Mouse (Mus musculus) forebrain, postnatal 0 days (tissue): Measurements from ENCODE around the gene Atp2a3. TPM values are rescaled to one million over a fixed set of nuclear protein-coding genes. Genes with fewer than 3 reads are reported as not detected.
A peak's percentile ranks its signal among the peaks of the same experiment; 100 is the strongest.

Experiments
- ATAC-seq: fragments of 200-750 bp; cut with Nextera tagmentation; 2 replicates; pipeline ENCODE4 v1.8.0; 2017; ENCODE audit warnings: mild to moderate bottlenecking, moderate library complexity
- DNase-seq: peaks from one replicate; pipeline ENCODE4 v3.0.0-alpha.2; 2015
- H3K27ac ChIP-seq: fragments of 300-500 bp; sonication (generic); 2 replicates; pipeline ENCODE4 v1.5.1; 2014; ENCODE audit warnings: low read depth, mild to moderate bottlenecking, antibody characterized with exemption, low read length, moderate library complexity, mixed read lengths
- H3K27me3 ChIP-seq: fragments of 300-500 bp; sonication (generic); 2 replicates; pipeline ENCODE4 v1.6.1; 2014; ENCODE audit warnings: mild to moderate bottlenecking, low read length, mixed read lengths; ENCODE audit not compliant: insufficient read depth
- H3K36me3 ChIP-seq: fragments of 300-500 bp; sonication (generic); 2 replicates; pipeline ENCODE4 v1.6.1; 2014; ENCODE audit warnings: mild to moderate bottlenecking, moderate library complexity; ENCODE audit not compliant: insufficient read depth
- H3K4me1 ChIP-seq: fragments of 300-500 bp; sonication (generic); 2 replicates; pipeline ENCODE4 v1.6.1; 2014; ENCODE audit warnings: antibody characterized with exemption; ENCODE audit not compliant: insufficient read depth
- H3K4me2 ChIP-seq: fragments of 300-500 bp; sonication (generic); 2 replicates; pipeline ENCODE4 v1.6.1; 2014; ENCODE audit warnings: low read depth, mild to moderate bottlenecking, moderate library complexity
- H3K4me3 ChIP-seq: fragments of 300-500 bp; sonication (generic); 2 replicates; pipeline ENCODE4 v1.5.1; 2014; ENCODE audit warnings: low read depth, low read length, mixed read lengths
- H3K9ac ChIP-seq: fragments of 300-500 bp; sonication (generic); 2 replicates; pipeline ENCODE4 v1.6.1; 2014; ENCODE audit warnings: mild to moderate bottlenecking
- H3K9me3 ChIP-seq: fragments of 300-500 bp; sonication (generic); 2 replicates; pipeline ENCODE4 v1.6.1; 2016; ENCODE audit warnings: low read length
- CTCF ChIP-seq: sonication (generic); IDR thresholded peaks from 2 replicates; pipeline ENCODE4 v1.5.1; 2016; ENCODE audit warnings: antibody characterized with exemption, control low read depth, low read depth
- WGBS: fragments of 180-500 bp; shearing (Covaris S2); extraction: QIAGEN DNeasy Blood & Tissue Kit; methylation state at CpG from one replicate; pipeline ENCODE4 v1.1.7; 2014; 5-methylcytosine and 5-hydroxymethylcytosine counted together
- polyA plus RNA-seq: library from polyadenylated mRNA; unstranded; fragments of >200 nt; fragmentation: Nextera tagmentation; extraction: Ambion mirVana; gene quantifications from 2 replicates; pipeline ENCODE4 v1.2.1, GENCODE M21; 2015
- total RNA-seq: library from RNA; depleted of rRNA; stranded (reverse); fragments of >200 nt; gene quantifications from 2 replicates; pipeline ENCODE4 v1.2.3, GENCODE M21; 2014

Gene Atp2a3
- total and polyA plus RNA-seq, 2 experiments from 2014 or later, result 1.6 to 2.4 TPM

DNA sequence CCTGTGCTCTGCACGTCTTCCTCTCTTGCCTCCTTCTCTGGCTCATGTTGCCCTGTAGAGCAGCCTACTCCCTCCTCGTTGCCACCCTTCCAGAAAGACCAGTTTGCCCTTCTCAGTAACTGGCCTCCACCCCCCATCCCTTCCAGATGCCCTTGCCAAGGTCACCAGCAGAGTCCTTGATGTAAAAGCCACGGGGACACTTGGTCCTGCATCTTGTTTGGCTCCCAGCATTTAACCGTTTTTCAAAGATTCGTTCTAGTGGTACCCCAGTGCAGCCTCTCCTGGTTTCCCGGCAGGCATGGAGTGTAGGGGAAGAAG lies 55.1 kb downstream of the Atp2a3 start:
- no peaks in the 10 kb centered on the region for H3K9me3 ChIP-seq
- no peaks in the 10 kb centered on the region for H3K27me3 ChIP-seq
- H3K9ac ChIP-seq, result no peak overlapping the region
- TF ChIP-seq CTCF, result no peak
- H3K36me3 ChIP-seq, result no peaks in the 10 kb centered on the region
- no peak overlapping the region for H3K4me2 ChIP-seq
- ATAC-seq (no peak), DNase-seq (no peak)
- 66% methylated on average over 6 of the region's 6 CpGs for WGBS
- H3K4me3 ChIP-seq, result no peak overlapping the region
- no peak overlapping the region for H3K27ac ChIP-seq
- H3K4me1 ChIP-seq, result peaks cover 4% of the 10 kb centered on the region; the same call in 1 of the 2 replicates

DNA sequence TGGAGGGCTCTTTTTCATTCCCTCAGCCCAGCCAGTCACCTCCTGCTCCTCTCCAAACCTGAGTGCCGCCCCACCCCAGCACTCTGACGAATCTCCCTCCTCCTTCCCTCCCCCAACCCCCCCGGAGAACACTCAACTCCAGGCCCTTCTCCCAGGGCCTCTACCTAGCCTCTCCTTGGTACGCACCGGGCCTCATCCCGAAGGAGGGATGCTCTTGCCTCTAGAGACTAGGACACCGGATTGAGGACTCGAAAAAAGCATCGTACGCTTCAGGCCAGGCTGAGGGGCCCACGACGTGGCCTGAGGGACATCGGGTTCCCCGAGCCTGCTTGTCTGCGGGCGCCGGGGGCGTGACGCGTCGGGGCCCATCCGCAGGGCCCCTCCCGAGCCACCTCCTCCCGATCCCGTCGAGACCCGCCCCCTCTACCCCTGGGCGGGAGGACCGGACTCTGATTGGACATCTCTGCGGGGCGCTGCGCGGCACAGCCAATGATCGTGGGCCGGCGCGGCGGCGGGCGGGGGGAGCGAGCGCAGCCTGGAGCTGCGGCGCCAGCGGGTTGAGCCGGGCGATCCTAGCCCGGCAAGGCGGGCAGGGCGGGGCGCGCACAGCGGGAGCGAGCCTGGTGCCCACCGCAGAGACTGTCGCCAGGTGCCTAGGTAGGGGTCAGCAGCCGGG lies 57.6 kb downstream of the Atp2a3 start, which contains the start of gene Camkk1:
Gene Camkk1, plus strand, starts transcription at position 538 of the 676 bp plus-strand sequence.
- WGBS, result 3% methylated on average over 56 of the region's 57 CpGs
- Histone ChIP-seq H3K9ac (peak within 1 kb of the TSS; percentile 73), H3K4me3 (peak within 1 kb of the TSS; percentile 60), H3K9me3 (no peaks in the 10 kb centered on the region), H3K27me3 (no peaks in the 10 kb centered on the region), H3K36me3 (no peaks in the 10 kb centered on the region), H3K4me2 (peak within 1 kb of the TSS; percentile 76), H3K4me1 (peaks cover 4% of the 10 kb centered on the region; the same call in 1 of the 2 replicates), H3K27ac (peak within 1 kb of the TSS; percentile 50; the same call in 1 of the 2 replicates)
- DNase-seq (peak; percentile 95), ATAC-seq (peak; percentile 95)
- no peak for TF ChIP-seq CTCF

DNA sequence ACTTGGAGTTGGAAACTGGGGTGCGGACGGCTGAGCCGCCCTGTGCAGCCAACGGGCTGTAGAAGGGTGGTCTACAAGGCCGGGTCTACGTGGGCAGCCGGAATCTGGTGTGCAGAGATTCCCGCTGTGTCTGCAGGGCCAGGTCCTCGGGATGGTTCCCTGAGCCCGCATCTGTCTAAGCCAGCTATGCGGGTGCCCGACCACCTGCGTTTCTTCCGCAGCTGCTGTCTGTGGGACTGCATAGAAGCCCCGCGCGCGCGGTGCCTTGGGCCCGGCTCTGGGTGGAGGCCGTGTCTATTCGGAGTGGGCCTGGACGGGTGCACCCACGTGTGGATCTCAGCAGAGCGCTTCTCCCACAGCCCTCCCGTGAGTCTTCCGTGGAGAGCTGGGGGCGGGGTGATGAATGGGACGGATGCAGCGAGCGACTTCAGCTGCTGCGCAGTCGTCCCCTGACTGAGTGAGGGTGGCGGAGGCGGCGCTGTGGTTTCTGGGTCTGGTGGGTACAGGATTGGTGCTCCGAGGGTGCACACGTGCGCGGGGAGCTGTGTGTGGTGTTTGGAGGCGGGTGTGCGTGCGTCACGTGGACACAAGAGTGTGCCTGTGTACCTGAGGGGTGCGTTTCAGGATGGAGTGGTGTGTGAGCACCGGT lies 58.3 kb downstream of the Atp2a3 start:
- Histone ChIP-seq H3K9ac (peak overlapping the region; percentile 73), H3K4me3 (peak overlapping the region; percentile 60), H3K36me3 (no peaks in the 10 kb centered on the region), H3K9me3 (no peaks in the 10 kb centered on the region), H3K27me3 (no peaks in the 10 kb centered on the region), H3K4me1 (peaks cover 4% of the 10 kb centered on the region; the same call in 1 of the 2 replicates), H3K27ac (peak overlapping the region; percentile 50; the same call in 1 of the 2 replicates), H3K4me2 (peak overlapping the region; percentile 76)
- peak; percentile 88 for ATAC-seq
- DNase-seq, result peak; percentile 84
- WGBS, result 1% methylated on average over 46 of the region's 46 CpGs
- peak; percentile 16; the same call in 1 of the 2 replicates for TF ChIP-seq CTCF

DNA sequence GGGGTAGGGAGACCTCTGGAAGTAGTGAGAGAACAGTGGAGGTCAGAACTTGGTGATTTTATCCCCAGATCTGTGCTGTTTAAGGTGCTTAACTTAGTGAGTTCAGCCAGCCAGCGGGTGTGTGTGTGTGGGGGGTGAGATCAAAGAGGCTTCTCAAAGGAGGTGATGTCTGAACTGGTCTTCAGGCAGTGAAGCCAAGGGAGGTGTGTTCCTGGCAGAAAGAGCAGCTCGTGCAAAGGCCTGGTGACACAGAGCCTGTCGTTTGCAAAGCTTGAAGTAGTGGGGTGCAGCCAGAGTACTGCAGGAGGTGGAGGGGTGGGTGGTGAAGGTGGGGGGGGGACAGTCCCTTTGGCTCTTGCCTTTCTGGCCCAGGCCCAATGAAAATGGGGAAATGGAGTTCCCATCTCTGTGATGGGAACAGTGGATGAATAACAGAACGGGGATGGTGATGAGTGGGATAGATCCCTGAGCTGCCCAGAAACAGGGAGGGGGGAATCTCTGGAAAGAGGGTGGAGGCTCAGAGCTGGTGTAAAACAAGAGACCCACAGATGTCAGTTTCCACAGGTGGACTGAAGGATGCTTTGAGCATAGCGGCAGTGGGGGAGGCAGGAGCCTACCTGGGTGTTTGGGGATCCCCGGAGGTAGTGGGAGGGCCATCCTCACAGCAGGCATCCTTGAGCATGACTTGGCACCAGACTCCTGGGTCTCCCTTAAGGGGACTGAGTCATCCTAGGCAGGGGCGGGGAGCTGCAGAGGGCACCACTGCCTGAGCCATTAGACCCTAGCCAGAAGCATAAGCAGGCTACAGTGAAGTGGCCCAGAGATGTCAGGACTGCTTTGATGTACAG lies 60.2 kb downstream of the Atp2a3 start:
- no peaks in the 10 kb centered on the region for H3K27me3 ChIP-seq
- H3K36me3 ChIP-seq, result peaks cover 5% of the 10 kb centered on the region; the same call in 1 of the 2 replicates
- no peak overlapping the region for H3K4me2 ChIP-seq
- no peak for TF ChIP-seq CTCF
- DNase-seq, result no peak
- ATAC-seq, result no peak
- no peak overlapping the region for H3K4me3 ChIP-seq
- peaks cover 4% of the 10 kb centered on the region; the same call in 1 of the 2 replicates for H3K4me1 ChIP-seq
- no peak overlapping the region for H3K9ac ChIP-seq
- WGBS, result 59% methylated on average over 7 of the region's 7 CpGs
- no peak overlapping the region for H3K27ac ChIP-seq
- no peaks in the 10 kb centered on the region for H3K9me3 ChIP-seq

DNA sequence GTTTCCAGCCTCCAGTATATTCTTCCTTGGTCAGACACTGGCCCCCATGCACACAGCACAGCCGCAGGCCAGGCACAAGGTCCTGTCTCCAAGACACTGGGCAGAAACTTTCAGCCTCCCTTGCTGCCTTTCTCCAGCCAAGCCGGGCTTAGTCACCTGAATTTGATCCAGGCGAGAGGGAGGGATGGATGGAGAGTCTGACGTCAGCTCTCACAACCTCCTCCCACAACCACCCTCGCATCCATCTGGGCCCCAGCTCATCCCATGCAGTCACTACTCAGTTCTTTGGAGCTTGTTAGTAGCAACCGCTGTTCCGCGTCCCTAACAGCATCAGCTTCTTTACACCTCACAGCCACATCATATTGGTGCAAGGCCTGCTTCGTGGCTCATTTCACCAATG lies 62.1 kb downstream of the Atp2a3 start:
- H3K9ac ChIP-seq, result no peak overlapping the region
- DNase-seq (no peak), ATAC-seq (no peak)
- H3K27me3 ChIP-seq, result no peaks in the 10 kb centered on the region
- no peak overlapping the region for H3K4me2 ChIP-seq
- H3K4me1 ChIP-seq, result peaks cover 4% of the 10 kb centered on the region; the same call in 1 of the 2 replicates
- H3K4me3 ChIP-seq, result no peak overlapping the region
- no peak overlapping the region for H3K27ac ChIP-seq
- H3K9me3 ChIP-seq, result no peaks in the 10 kb centered on the region
- WGBS, result 48% methylated on average over 9 of the region's 9 CpGs
- peaks cover 18% of the 10 kb centered on the region; the same call in 1 of the 2 replicates for H3K36me3 ChIP-seq
- no peak for TF ChIP-seq CTCF

DNA sequence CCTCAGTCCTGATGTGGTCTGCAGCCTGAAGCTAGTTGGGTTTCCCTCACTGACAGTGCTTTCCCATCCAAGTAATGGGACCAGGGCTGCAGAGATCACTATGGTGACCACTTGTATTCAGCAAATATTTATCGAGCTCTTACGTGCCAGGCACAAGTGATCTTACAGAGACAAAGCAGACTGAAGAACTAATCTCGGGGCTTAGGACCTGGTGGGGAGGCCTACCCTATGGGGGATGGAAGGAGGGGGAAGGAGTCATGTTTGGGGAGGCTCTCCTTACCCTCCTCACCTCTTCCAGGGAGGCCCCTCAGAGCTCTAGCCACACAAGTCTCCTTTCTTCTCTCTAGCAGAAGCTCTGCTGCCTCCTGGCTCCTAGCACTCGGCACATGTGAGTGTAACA lies 62.9 kb downstream of the Atp2a3 start:
- no peaks in the 10 kb centered on the region for H3K9me3 ChIP-seq
- ATAC-seq (no peak), DNase-seq (no peak)
- 30% methylated on average over 4 of the region's 4 CpGs for WGBS
- H3K4me3 ChIP-seq, result no peak overlapping the region
- H3K4me2 ChIP-seq, result no peak overlapping the region
- H3K27me3 ChIP-seq, result no peaks in the 10 kb centered on the region
- peaks cover 4% of the 10 kb centered on the region; the same call in 1 of the 2 replicates for H3K4me1 ChIP-seq
- no peak overlapping the region for H3K9ac ChIP-seq
- peaks cover 18% of the 10 kb centered on the region; the same call in 1 of the 2 replicates for H3K36me3 ChIP-seq
- no peak overlapping the region for H3K27ac ChIP-seq
- no peak for TF ChIP-seq CTCF
